ENCODE assay signal across 8 mouse cellular contexts in the genomic region with DNA sequence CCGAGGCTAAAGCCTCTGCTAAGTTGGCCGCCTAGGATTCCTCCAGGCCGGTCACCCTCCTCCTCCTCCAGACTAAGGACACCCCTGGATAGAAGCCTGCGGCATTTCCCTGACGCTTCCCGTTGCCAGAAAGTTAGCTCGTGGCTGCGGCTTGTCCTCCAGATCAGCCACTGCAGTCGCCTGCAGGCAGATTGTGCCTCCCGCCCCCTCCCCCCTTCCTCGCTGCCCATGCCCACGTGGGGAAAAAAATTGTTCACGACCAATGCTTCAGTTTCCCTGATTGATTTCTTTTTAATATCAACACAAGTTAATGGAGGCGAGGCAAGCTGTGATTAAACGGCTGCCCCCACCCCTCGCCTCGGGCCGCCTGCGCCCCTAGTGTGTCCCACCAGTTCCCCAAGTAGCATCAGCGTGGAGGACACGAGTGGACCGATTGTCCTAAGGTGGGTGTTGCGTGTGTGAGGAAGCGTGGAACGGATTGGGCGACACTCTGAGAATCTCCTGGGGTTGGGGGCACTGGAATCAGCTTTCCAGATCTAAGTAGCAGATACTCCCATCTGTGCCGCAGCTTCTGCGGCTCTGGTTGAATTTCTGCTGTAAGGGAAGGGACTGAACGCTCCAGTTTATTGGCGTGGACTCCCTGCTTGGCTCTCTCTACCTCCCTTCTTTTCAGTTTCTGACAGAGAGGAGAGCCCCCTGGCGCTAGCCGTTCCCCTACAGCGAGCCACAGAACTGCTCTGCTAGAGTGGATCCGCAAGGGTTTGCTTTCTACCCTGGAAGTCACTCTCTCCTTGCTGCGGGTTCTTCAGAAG. TPM values are rescaled to one million over a fixed set of nuclear protein-coding genes. Genes with fewer than 3 reads are reported as not detected.
A peak's percentile ranks its signal among the peaks of the same experiment; 100 is the strongest.
DNase-seq lines count a peak whose midpoint lies in the region; ATAC-seq and TF ChIP-seq lines count a peak whose summit lies in the region.

No protein-coding gene starts in this region.

- no peaks in the 10 kb centered on the region; the same call in 1 of the 2 replicates for H3K27me3 ChIP-seq in forebrain, embryonic 15.5 days
- no peaks in the 10 kb centered on the region for H3K27me3 ChIP-seq in hindbrain, postnatal 0 days (ENCODE audit: insufficient read depth, low read length)
- H3K27me3 ChIP-seq in liver, embryonic 15.5 days, result peaks cover 85% of the 10 kb centered on the region
- H3K27me3 ChIP-seq in neural tube, embryonic 14.5 days (ENCODE audit: control insufficient read depth, insufficient read depth, low read length), result no peaks in the 10 kb centered on the region

- H3K9me3 ChIP-seq in forebrain, embryonic 15.5 days, result no peaks in the 10 kb centered on the region
- H3K9me3 ChIP-seq in hindbrain, postnatal 0 days (ENCODE audit: low read length), result no peaks in the 10 kb centered on the region
- H3K9me3 ChIP-seq in liver, embryonic 15.5 days (replicated peaks), result no peaks in the 10 kb centered on the region
- H3K9me3 ChIP-seq in neural tube, embryonic 14.5 days (ENCODE audit: control insufficient read depth, low read length), result no peaks in the 10 kb centered on the region

- under 1% methylated on average over 35 of the region's 35 CpGs for WGBS in forebrain, embryonic 15.5 days
- WGBS in hindbrain, postnatal 0 days, result under 1% methylated on average over 34 of the region's 35 CpGs
- under 1% methylated on average over 35 of the region's 35 CpGs for WGBS in liver, embryonic 15.5 days (ENCODE audit: insufficient replicate concordance)
- WGBS in neural tube, embryonic 14.5 days, result under 1% methylated on average over 35 of the region's 35 CpGs

- H3K36me3 ChIP-seq in forebrain, embryonic 15.5 days, result no peaks in the 10 kb centered on the region
- H3K36me3 ChIP-seq in hindbrain, postnatal 0 days (ENCODE audit: insufficient read depth, low read length), result no peaks in the 10 kb centered on the region
- H3K36me3 ChIP-seq in liver, embryonic 15.5 days (replicated peaks), result no peaks in the 10 kb centered on the region
- no peaks in the 10 kb centered on the region for H3K36me3 ChIP-seq in neural tube, embryonic 14.5 days (ENCODE audit: control insufficient read depth, insufficient read depth, low read length)

- H3K27ac ChIP-seq in forebrain, embryonic 15.5 days (replicated peaks), result peak overlapping the region; percentile 86
- H3K27ac ChIP-seq in hindbrain, postnatal 0 days, result peak overlapping the region; percentile 76
- no peak overlapping the region for H3K27ac ChIP-seq in liver, embryonic 15.5 days (replicated peaks)
- H3K27ac ChIP-seq in neural tube, embryonic 14.5 days (ENCODE audit: low read depth, low read length), result peak overlapping the region; percentile 83

- peaks cover 60% of the 10 kb centered on the region for H3K4me1 ChIP-seq in forebrain, embryonic 15.5 days
- peaks cover 12% of the 10 kb centered on the region for H3K4me1 ChIP-seq in hindbrain, postnatal 0 days (ENCODE audit: insufficient read depth, low read length)
- H3K4me1 ChIP-seq in liver, embryonic 15.5 days (replicated peaks), result peaks cover 11% of the 10 kb centered on the region
- peaks cover 26% of the 10 kb centered on the region; the same call in 1 of the 2 replicates for H3K4me1 ChIP-seq in neural tube, embryonic 14.5 days (ENCODE audit: control insufficient read depth, insufficient read depth, low read length)

- peak; percentile 55 for DNase-seq in gastrocnemius, adult 18-20 months (ENCODE audit: low spot score)
- no peak for DNase-seq in gastrocnemius, adult 8-10 months (ENCODE audit: low spot score in 2 of 2)
- peak; percentile 62 for DNase-seq in R1 (ENCODE audit: low read depth, low spot score)
- DNase-seq in hindbrain, postnatal 0 days (ENCODE audit: low spot score), result peak; percentile 75
- DNase-seq in ovary, postnatal 10 days (ENCODE audit: low spot score), result no peak

- peak overlapping the region; percentile 98 for H3K4me2 ChIP-seq in forebrain, embryonic 15.5 days (replicated peaks)
- peak overlapping the region; percentile 99 for H3K4me2 ChIP-seq in hindbrain, postnatal 0 days (ENCODE audit: low read depth, low read length)
- H3K4me2 ChIP-seq in liver, embryonic 15.5 days, result peak overlapping the region; percentile 65
- peak overlapping the region; percentile 98 for H3K4me2 ChIP-seq in neural tube, embryonic 14.5 days (ENCODE audit: low read depth, low read length)

- peak overlapping the region; percentile 59 for H3K4me3 ChIP-seq in forebrain, embryonic 15.5 days
- H3K4me3 ChIP-seq in hindbrain, postnatal 0 days (ENCODE audit: low read length), result peak overlapping the region; percentile 77
- peak overlapping the region; percentile 46 for H3K4me3 ChIP-seq in liver, embryonic 15.5 days (replicated peaks)
- peak overlapping the region; percentile 67 for H3K4me3 ChIP-seq in neural tube, embryonic 14.5 days (ENCODE audit: low read depth, low read length)

- ATAC-seq in forebrain, embryonic 15.5 days (replicated peaks), result peak; percentile 20; the same call in 1 of the 2 replicates
- ATAC-seq in hindbrain, postnatal 0 days, result no peak
- no peak for ATAC-seq in liver, embryonic 15.5 days (ENCODE audit: insufficient read depth)
- ATAC-seq in neural tube, embryonic 14.5 days (ENCODE audit: low read depth), result peak; percentile 9; the same call in 1 of the 2 replicates

- TF ChIP-seq CTCF in hindbrain, postnatal 0 days (IDR thresholded peaks at IDR 0.05; ENCODE audit: low read depth), result peak; percentile 47; the same call in 1 of the 2 replicates

- peak overlapping the region; percentile 72 for H3K9ac ChIP-seq in forebrain, embryonic 15.5 days (replicated peaks)
- H3K9ac ChIP-seq in hindbrain, postnatal 0 days (replicated peaks; ENCODE audit: low read length), result peak overlapping the region; percentile 66
- no peak overlapping the region for H3K9ac ChIP-seq in liver, embryonic 15.5 days
- peak overlapping the region; percentile 63 for H3K9ac ChIP-seq in neural tube, embryonic 14.5 days (replicated peaks; ENCODE audit: low read depth, low read length)

RNA-seq across cellular contexts. Expression of a gene that starts 4.2 kb away (rescaled TPM):
- total RNA-seq in gastrocnemius, adult 18-20 months (2021), result 1 to 10 TPM; 3.7 to 8.0 TPM
- 1 to 10 TPM; 3.3 to 4.3 (median 4.1) TPM for total RNA-seq in gastrocnemius, adult 8-10 months (2022)
- 30.8 and 34.7 TPM in 2 replicates for polyA plus RNA-seq in forebrain, embryonic 15.5 days (2015; fragmentation: Nextera tagmentation; extraction: Ambion mirVana)
- total RNA-seq in hindbrain, postnatal 0 days (2014; rRNA removed), result 48.7 and 53.8 TPM in 2 replicates
- 15.6 and 17.4 TPM in 2 replicates for polyA plus RNA-seq in hindbrain, postnatal 0 days (2015; fragmentation: Nextera tagmentation; extraction: Ambion mirVana)
- 0.71 and 0.75 TPM in 2 replicates for polyA plus RNA-seq in liver, embryonic 15.5 days (2015; fragmentation: Nextera tagmentation; extraction: Ambion mirVana)
- 35.8 and 39.4 TPM in 2 replicates for polyA plus RNA-seq in neural tube, embryonic 14.5 days (2014; fragmentation: Nextera tagmentation; extraction: Ambion mirVana)

Comparison
In these comparisons a context has a peak if more than half of its experiments do, and no peak if none do; other contexts are left out.
1. DNase-seq: peak in gastrocnemius, adult 18-20 months (single experiment), R1 (single experiment) and hindbrain, postnatal 0 days (single experiment); none in gastrocnemius, adult 8-10 months (0 of 2) and ovary, postnatal 10 days (single experiment).
2. ATAC-seq: peak in forebrain, embryonic 15.5 days (single experiment) and neural tube, embryonic 14.5 days (single experiment); none in hindbrain, postnatal 0 days (single experiment) and liver, embryonic 15.5 days (single experiment).
3. Peak in every context shown above with its lines, with median percentiles within 50 percentile points of each other: H3K4me2 ChIP-seq and H3K4me3 ChIP-seq.